Mouse (Mus musculus) lung, postnatal 14 days (tissue): ENCODE data around the gene Katnal1.

Source experiments
- DNase-seq: peaks from one replicate; pipeline ENCODE4 v3.0.0; 2021

Katnal1 gene

DNA sequence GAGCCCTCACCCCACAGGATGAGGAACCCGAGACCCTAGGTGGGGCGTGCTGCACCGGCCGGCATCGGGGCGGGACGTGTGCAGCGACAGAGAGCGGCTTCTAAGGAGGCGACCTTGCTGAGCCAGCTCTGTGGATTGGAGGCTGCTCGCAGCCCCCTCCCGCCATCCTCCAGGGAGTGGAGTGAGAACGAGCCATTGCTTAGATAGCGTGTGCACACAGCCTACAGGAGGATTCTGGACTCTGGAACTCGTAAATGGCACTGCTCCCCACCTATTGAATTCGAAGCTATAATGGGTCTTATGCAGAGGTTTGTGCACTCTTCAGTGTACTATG is at the start of gene Katnal1:
Gene Katnal1 (minus strand): TSS at position 205 of the 334 bp plus-strand sequence.
- no peak for DNase-seq

DNA sequence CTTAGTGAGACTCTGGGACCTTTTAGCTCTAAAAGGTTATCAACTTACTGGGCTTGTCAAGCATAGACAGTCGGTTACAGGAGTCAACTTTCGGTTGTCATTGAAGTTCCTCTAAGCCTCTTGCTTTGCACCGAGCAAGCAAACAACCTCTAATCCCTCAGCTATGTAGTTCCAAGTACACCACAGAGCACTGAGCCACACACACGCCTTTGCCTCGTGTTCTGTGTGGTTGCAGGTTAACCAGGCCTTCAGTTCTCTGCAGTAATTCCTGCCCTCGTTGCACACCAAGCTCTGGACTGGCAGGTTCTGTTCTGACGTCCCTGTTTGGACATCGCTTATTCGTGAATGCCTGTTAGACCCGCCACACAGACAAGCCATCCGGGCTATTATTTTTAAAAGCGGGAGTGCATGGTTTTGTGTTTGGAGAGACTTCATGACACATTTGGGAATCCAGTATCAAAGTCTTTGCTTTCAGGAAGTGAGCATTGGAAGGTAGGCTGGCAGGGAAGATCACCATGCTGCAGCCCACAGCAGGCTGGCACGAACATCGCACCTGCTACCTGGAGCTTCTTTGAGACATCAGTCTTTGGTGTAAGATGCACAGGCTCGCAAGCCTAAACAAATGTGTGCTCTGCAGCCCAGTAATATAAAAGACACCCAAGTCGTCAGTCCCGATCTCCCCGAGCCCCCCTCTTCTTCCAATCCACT is 49.5 kb upstream of the Katnal1 start:
- DNase-seq, result no peak

DNA sequence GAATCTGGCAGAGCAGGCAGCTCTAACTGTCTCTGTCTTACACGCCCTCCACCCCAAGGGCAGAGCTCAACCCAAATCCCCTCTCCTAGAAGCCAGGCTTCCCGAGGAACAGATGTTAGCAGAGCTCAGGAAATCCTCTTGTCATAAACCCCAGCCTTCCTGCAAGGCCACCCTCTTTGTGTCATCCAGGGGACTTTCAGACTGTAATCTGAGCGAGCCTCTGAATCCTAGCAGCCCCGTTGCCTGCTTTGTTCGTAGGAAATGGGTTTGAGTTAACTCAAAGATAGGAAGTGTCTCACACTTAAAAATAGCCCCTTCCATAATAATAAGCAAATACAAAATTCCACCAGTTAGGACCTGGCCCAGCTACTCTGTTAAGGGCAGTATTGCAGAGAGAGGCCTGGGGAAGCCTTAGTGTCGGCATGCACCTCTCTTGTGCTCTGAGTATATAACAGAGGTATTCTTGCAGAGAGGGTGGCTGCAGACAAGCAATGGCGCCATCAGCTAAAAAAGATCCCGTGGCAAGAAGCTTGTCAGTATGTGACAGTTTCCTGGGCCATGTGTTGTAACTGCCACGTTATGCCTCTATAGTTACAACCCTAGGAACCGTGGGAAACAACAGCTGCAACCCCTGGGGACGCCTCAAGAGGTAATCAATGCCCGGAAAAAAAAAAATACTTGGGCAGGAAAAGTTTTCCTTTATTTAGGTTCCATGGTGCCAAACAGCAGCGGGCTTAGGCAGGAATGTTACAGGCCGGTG is 48.8 kb upstream of the Katnal1 start:
- DNase-seq, result no peak

DNA sequence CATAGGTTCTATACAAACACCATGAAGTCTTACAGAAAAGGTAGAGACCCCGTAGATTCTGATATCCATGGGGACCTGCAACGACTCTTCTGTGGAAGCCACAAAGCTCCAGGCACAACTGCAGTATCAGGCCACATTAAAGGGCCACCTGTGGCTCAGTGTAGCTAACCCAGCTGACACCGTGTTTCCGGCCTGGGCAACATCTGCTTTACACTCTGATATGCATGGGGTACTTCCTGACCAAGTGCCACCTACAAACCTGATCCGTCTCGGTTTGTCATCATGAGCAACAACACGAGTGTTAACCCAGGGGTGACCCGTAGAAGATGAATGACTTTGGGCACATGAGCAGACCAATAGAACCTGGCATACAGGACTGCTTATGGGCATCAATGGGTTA is 47.8 kb upstream of the Katnal1 start:
- no peak for DNase-seq

DNA sequence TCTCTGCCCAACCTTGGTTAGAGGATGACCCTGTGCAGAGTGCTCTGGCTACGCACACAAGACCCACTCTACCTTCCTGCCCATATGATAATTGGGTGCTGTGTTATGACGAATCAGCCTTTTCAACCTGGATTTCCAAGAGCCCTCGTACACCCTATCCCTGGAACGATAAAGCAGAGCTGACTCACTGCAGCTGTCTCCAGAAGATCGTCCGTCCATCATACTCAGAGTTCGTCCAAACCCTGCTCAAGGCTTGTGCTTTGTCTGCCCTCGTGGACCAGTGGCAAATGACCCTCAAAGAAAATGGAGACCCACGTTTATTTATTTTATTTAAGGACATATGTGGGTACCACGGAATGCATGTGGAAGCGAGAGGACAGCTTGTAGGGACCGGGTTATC is 45.9 kb upstream of the Katnal1 start:
- DNase-seq, result no peak

DNA sequence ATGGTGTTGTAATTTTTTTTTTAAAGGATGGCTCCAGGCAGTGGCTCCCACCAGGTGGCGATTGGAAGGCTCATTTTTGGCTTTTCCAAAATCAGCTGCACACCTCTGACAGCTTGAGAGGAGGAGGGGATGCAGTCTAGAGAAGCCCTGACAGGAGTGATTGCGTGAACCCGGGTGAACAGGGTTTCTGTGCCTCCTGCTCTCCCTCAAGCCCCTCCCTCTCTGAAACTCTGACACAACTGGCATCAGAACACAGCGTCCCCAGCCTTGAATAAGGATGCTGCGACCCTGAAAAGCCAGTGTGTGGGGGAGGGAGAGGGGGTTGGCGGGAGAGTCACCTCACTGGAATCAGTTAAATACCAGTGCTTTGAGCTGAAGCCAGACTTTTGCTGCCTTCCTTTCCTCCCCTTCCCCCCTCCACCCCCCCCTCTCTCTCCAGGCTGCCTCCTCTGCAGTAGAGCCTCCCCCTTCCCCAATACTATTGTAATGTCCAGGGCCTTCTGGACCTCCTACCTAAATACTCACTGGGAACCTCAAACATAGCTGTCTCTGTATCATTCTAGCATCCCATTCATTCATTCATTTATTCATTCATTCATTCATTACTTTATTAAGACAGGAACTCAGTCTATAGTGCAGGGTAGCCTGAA is 44.0 kb upstream of the Katnal1 start:
- DNase-seq, result no peak

DNA sequence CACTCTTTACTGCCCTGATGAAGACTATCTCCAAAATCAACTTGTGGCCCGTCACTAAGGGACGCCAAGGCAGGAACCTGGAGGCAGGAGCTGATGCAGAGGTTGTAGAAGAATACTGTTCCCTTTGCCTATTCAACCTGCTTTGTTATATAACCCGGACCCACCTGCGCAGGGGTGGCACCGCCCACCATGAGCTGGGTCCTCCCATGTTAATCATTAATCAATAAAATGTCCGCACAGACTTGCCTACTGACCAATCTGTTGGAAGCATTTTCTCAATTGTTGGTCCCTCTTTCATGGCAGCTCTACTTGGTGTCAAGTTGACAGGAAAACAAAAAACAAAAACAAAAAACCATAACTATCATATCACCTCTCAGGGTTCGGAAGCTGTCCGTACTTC is 43.0 kb upstream of the Katnal1 start:
- DNase-seq, result no peak

DNA sequence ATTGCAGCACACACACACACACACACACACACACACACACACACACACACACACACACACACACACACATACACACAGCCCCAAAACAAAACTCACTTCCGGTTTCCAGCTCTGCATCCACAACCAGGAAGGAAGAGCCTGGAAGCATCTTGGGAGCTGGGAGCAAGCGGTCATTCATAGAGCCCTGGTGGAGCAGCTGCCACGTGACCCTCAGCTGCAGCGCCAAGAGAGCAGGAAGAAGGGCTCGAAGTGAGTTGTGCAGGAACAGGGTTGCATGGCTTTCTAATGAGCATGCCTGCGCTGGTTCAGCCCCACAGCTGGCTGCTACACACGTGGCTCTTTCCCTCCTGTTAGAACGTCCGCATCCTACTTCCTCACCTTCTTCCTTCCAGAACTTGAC is 40.5 kb upstream of the Katnal1 start:
- DNase-seq, result peak; percentile 51

DNA sequence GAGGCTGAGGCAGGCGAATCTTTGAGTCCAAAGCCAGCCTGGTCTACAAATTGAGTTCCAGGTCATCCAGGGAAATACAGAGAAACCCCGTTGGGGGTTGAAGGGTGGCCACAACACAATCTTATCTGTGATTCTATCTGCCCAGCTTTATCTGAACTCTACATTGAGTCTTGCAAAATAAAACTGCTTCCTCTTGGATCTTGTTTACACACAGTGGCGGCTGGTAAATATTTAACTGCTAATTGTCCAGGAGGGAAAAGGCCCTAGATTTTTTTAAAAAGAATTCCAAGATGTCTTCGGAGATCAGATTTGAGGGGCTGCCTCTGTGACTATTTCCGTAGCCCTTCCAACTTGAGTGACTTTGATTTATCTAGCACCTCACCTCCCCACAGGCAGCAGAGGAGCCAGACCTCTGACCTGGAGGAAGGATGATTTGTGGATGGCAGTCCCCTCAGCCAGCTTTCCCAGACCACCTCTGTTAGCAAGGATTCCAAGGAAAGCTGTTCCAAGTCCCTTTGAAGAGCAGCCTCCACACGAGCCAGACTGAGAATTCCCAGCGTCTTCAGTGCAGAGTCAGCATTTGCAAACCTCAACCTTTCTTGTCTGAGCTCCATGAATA is 39.9 kb upstream of the Katnal1 start:
- no peak for DNase-seq

DNA sequence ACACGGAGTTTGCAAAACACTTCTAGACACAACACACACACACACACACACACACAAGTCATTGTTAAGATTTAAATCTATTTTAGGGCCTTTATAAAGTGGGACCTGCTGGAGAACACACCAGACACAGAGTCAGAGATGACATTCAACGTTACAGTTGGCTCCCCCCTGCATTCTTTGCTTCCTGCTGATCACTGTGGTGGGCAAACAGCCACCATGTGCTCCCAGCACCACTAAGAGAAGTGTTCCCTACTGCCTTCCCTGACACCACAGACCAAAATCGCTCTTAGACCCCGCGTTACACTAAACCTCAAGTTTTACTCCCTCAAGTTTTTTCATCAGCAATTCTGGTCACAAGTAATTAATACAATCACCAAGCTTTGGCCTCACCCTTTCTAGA is 39.1 kb upstream of the Katnal1 start:
- no peak for DNase-seq

DNA sequence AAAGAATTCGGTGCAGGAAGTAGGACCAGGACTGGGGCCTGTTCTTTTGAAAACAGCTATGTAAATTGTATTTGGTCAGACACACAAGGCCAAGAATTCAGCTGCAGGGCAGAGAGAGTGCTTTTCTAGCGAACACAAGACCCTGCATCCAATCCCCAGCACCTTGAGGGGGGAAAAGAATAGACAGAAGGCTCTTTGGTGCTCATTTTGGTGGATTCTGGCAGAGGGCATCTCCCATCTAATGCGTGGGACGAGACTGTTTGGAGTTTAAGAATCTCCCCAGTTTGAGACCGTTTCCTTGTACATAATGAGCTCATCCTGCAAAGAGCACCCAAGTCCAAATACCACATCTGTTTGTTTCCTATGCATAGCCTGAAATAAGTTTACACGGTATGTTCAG is 37.3 kb upstream of the Katnal1 start:
- DNase-seq, result no peak

DNA sequence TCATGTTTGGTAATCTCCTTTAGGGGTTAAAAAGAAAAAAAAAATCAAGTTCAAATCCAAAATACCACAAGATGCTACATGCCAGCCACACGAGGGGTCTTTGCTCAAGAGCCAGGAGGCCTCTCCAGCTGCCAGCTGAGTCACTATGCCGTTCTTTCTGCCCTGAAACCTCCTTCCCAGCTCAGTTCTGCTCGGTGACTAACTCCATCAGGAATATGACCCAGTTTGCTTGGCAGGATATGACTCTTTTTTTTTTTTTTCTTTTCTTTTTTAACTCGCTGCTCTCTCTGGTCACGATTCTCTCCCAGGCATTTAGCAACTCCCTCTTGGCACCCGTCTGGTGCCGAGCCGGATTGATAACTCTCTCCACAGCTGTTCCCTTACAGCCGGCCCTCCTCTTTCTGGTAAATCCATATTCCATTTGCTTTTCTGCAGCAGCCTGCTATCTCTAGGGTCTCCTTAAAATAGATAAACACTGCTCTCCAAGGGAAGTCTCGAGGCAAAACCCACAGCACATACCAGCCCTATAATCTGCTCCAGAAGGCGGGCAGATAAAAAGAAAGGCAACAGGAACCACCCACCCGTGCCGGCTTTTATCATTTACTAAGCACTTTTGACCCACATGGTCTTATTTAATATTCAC is 36.7 kb upstream of the Katnal1 start:
- peak; percentile 51 for DNase-seq

DNA sequence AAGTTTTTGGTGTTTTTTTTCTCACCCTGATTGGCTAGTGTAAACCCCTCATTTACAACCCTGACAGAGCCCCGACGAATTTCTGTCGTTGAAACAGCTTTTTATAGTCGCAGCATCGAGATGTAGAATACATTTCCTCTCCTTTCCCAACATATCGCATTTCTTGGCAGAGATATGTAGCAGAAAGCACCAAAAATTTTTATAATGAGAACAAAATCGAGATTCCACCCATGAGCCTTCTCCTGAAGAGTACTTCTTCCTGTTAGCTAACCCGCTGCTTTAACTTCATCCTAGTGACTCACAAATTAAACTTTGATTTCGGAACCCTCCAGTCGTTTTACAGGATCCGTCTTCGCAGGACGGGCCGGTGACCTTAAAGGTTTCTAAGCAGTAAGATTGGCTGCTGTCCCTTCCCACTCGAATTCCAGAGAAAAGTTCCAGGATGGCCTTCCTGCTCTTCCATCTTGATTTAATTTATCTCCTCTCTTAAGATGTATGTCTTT is 36.0 kb upstream of the Katnal1 start:
- no peak for DNase-seq

DNA sequence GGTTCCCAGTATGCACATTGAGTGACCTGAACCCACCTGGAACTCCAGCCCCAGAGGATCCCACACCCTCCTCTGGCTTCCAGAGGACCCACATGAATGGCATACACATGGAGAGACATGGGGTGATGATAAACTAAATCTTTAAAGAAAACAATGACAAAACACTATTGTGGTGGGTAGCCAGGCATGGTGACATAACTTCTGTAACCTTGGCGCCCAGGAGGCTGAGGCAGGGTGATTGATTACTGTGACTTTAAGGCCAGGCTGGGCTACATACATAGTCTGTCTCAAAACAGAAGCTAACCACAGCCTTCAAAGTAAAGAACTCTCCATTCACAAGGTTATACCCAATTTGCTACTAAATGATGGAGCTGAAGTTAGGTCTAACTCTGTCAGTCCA is 35.1 kb upstream of the Katnal1 start:
- DNase-seq, result no peak

DNA sequence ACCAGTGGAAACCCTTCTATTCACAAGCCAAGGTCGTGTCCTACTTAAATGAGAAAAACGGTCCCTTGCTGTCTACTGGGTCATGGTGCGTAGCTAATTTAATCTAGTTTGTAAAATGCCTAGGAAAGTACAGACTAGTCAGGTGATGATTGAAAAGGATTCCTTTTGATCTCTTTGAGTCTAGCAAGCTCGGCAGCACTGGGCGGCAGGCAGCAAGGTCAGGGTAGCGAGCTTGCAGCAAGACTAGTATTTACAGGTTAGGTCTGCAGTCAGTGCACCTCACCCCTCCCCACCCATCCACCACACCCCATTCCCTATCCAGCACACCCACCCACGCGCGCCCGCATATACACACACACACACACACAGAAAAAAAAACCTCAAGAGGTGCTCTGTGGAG is 31.1 kb upstream of the Katnal1 start:
- no peak for DNase-seq

DNA sequence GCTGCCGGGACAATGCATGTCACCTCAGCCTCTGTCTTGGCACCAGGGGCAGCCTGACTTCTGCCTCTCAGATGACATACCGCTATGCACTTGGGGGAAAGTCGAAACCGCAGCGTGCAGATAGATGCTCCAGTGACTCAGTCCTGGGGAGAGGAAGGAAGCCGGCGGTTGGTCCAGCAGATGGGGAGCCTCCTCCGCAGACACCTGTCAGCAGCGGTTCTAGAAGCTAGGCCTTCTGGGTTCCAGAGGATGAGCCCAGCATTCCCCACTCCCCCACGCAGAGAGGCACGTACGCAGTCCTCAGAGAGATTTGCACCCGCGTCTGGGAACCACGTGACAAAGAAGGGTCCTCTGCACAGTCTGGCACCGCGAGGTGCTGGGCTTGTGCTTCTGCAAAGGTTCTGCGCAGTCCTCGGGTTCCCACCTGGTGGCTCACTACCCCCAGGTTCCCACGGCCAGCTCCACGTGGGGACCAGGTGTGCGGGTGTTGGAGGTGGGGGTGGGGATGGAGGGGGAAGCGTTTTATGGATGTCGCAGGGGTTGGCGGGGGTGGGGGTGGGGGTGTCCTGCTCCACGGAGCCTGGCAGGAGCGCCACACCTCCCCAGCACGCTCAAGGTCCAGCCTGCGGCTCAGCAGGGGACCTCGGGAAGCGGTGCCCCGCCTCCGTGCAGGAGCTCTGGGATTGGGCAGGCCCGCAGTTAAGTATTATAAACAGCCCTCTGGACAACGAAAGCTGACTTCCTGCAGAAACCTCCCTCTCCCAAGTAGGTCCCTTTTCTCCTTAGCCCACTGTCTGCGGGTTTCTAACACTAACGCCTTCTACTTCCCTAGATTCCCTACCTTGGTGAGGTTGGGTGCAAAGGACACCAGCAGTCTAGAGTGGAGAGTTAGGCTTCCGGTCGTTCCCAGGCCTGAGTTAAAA is 30.2 kb upstream of the Katnal1 start:
- peak; percentile 48 for DNase-seq

DNA sequence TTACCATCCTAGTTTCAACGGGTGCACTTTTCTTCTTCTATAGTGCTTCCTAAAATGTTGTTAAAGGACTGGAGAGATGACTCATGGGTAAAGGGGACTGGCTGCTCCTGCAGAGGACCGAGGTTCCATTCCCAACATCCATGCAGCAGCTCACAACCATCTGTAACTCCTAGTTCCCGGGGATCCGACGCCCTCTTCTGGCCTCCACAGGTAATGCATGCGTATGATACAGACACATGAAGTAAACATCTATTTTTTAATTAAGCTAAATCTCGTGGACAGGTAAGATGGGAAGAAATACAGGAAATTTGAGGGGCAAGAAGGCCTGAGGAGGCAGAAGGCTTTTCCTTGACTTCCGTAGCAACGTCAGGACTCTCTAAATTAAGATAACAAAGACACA is 29.2 kb upstream of the Katnal1 start:
- DNase-seq, result peak; percentile 27

DNA sequence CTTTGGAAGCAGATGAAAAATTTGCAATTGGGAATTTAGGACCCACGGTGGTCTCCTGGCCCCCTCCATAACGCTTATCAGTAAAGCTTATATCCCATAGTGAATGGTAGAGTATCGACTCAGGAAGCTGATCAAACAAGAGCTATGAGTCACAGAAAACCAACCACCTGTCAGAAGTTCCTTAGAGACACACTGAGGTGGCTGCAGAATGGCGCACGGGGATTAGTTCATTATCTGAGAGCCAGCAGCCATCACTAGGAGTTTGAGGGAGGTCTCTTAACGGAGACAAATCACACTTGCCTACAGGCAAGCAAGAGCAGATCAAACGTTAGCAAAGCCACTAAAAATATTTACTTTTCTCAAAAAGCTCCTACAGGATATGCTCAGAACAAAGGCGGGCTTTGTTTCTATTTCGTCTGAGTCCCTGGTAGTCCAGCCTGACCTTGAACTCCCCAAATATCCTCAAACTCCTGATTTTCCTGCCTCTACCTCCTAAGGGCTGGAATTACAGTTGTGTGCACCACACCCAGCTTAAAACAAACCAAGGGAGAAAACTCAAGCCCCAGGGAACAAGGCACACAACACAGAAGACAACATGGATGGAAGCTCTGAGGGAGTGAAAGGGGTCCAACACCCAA is 27.9 kb upstream of the Katnal1 start:
- DNase-seq, result no peak

DNA sequence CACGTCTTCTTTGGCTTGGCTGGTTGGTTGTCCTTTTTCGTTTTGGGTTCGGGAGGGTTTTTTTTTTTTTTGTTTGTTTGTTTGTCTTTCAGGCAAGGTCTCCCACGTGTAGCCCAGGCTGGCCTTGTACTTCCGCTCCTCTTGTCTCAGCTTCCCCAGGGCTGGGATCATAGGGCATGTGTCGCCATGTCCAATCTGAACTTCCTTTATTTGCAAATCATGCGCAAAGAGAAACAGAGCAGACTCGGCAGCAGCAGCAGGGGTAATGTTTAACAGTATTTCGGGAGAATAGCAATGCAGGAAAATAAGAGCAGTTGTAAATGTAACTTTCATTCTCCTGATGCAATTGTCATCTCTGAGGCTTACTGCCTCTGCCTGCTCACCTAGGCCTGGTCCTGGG is 27.0 kb upstream of the Katnal1 start:
- DNase-seq, result no peak

DNA sequence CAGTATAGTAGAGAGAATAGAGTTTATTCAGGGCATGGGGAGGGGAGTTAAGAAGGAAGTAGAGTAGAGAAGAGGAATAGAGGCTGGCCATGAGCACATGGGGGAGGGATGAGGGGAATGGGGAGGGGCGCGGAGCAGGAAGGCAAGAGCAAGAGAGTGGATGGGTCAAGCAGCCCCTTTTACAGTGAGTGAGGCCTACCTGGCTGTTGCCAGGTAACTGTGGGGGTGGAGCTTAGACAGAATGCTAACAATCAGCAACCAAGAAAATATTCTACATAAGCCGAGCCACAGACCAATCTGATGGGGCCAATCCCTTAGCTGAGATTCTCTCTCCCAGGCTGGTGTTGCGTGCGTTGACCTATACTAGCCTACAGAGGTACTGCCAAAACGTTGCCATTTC is 26.5 kb upstream of the Katnal1 start:
- no peak for DNase-seq

DNA sequence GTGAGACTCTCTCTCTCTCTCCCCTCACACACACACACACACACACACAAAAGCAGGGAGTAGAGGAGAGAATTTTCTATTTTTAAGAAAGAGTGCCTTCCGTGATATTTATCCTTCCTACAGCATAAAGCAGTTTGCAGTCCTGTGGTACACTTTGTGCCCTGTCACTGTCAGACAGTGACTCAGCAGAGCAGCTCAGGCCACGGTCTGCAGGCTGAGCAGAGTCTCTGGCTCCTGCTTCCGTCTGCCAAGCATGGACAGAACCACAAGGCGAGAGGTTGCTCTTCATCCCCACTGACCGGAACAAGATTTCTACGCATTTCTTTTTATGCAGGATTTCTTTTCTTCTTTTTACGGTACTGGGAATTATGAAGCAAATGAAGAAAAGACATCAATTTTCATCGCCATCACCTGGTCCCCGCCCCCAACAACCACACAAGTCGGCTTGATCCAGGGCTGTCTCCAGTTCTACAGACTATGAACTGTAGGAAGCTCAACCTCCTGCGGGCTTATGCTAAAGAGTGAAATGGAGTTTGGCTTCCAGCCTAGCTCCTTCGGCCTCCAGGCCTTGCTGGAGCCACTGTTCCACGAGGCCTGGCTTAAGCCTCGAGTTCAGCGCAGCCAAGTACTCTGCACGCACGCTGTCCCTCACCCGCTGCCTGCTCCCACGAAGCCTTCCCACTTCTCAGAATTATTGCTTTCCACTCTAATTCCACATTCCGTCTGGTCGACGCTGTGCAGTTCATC is 25.4 kb upstream of the Katnal1 start:
- DNase-seq, result no peak
